Mouse (Mus musculus): Measurements from ENCODE around the gene Dgke. TPM values are rescaled to one million over a fixed set of nuclear protein-coding genes. Genes with fewer than 3 reads are reported as not detected.
A peak's percentile ranks its signal among the peaks of the same experiment; 100 is the strongest.

The Dgke gene
- polyA plus RNA-seq, 1 experiment from 2014 or later: 4.3 TPM

DNA sequence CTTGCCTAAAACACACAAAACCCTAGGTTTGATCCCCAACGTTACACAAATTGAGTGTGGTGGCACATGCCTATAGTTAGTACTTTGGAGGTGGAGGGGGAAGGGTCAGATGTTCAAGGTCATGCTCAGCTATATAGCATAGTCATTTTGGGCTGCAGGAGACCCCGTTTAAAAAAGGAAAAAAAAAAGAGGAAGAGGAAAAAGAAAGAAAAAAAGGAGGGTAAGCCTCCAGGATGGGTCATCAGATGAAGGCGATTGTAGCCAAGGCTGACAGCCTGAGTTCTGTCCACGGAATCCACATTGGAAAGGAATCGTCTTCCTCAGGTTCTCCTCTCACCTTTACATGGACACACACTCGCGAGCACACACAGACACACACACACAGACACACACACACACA, 72.2 kb downstream of the Dgke start:
- no peak for ATAC-seq (replicated peaks; ENCODE audit: low FRiP score, low TSS enrichment, low read depth)
- Histone ChIP-seq H3K9me3 (ENCODE audit: control insufficient read depth, low read length) (no peaks in the 10 kb centered on the region), H3K9ac (ENCODE audit: low read length) (no peak overlapping the region), H3K4me2 (ENCODE audit: low read length) (no peak overlapping the region), H3K4me1 (replicated peaks; ENCODE audit: control insufficient read depth, insufficient read depth, low read length) (no peaks in the 10 kb centered on the region), H3K4me3 (ENCODE audit: low read depth, low read length) (no peak overlapping the region), H3K27me3 (replicated peaks; ENCODE audit: control insufficient read depth, insufficient read depth, low read length) (no peaks in the 10 kb centered on the region), H3K27ac (ENCODE audit: low read depth) (no peak overlapping the region), H3K36me3 (ENCODE audit: control insufficient read depth, insufficient read depth, low read length) (peaks cover 9% of the 10 kb centered on the region)
- WGBS: 88% methylated on average over 7 of the region's 7 CpGs
- DNase-seq (ENCODE audit: low spot score): no peak

DNA sequence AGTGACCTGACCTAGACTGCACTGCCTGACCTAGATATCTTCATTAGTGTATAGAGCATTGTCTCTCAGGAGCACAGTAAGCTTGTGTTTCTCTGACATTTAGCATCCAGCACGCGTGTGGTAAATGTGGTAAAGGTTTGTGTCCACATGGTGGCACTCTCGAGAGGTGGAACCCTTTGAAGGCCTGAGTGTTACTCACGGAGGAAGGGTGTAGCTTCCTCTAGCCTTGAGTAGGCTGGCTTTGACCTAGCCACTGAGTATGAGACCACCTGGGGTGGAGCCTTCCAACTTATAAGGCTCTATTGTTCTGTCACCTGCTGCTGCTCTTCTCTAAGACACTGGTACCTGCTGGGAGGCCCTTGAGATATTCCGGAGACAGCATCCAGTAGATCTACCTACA, 73.0 kb downstream of the Dgke start:
- Histone ChIP-seq H3K4me3 (ENCODE audit: low read depth, low read length) (no peak overlapping the region), H3K4me2 (ENCODE audit: low read length) (no peak overlapping the region), H3K27ac (ENCODE audit: low read depth) (no peak overlapping the region), H3K9ac (ENCODE audit: low read length) (no peak overlapping the region), H3K4me1 (replicated peaks; ENCODE audit: control insufficient read depth, insufficient read depth, low read length) (no peaks in the 10 kb centered on the region), H3K9me3 (ENCODE audit: control insufficient read depth, low read length) (no peaks in the 10 kb centered on the region), H3K27me3 (replicated peaks; ENCODE audit: control insufficient read depth, insufficient read depth, low read length) (no peaks in the 10 kb centered on the region), H3K36me3 (ENCODE audit: control insufficient read depth, insufficient read depth, low read length) (peaks cover 9% of the 10 kb centered on the region)
- ATAC-seq (replicated peaks; ENCODE audit: low FRiP score, low TSS enrichment, low read depth): no peak
- DNase-seq (ENCODE audit: low spot score): peak; percentile 60
- WGBS: 22% methylated on average over 5 of the region's 5 CpGs

DNA sequence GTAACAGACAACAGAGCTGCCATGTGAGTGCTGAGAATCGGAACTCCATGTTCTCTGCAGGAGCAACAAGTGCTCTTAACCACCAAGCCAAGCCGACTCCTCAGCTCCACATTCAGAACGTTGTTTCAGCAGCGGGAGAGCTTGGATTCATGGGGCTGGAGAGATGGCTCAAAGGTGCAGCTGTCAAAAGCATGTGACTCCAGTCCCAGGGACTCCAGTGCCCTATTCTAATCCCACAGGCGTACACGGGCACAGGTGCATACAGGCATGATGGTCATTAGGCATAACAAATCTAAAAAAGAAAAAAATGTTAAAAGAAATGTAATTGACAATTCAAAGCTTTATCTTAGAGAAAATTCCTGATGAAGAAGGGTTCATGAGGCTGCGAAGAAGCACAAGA, 73.5 kb downstream of the Dgke start:
- no peak for ATAC-seq (replicated peaks; ENCODE audit: low FRiP score, low TSS enrichment, low read depth)

DNA sequence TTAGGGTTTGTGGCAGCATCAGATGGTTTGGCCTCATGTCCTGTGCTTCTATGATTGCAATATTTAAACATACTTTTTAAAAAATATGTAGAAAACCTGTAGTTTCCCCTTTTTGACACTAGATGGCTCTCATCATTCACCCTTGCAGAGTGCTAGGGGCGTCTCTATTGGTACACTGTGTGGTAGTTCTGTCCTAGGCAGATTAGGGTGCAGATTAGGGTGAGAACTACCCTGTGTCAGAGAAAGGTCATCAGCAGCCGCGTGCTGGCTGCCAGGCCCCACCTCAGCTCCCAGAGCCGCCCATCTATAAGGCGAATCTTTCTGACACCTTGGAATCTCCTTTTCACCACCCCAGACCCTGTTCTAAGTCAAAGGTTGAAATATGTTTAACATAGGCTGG, 77.1 kb downstream of the Dgke start:
- ATAC-seq (replicated peaks; ENCODE audit: low FRiP score, low TSS enrichment, low read depth) (no peak), DNase-seq (ENCODE audit: low spot score) (peak; percentile 62)
- no peaks in the 10 kb centered on the region for H3K9me3 ChIP-seq (ENCODE audit: control insufficient read depth, low read length)
- H3K27me3 ChIP-seq (replicated peaks; ENCODE audit: control insufficient read depth, insufficient read depth, low read length): no peaks in the 10 kb centered on the region
- no peak overlapping the region for H3K4me2 ChIP-seq (ENCODE audit: low read length)
- peaks cover 37% of the 10 kb centered on the region for H3K36me3 ChIP-seq (ENCODE audit: control insufficient read depth, insufficient read depth, low read length)
- H3K4me1 ChIP-seq (replicated peaks; ENCODE audit: control insufficient read depth, insufficient read depth, low read length): no peaks in the 10 kb centered on the region
- H3K27ac ChIP-seq (ENCODE audit: low read depth): no peak overlapping the region
- no peak overlapping the region for H3K4me3 ChIP-seq (ENCODE audit: low read depth, low read length)
- WGBS: 73% methylated on average over 5 of the region's 5 CpGs
- H3K9ac ChIP-seq (ENCODE audit: low read length): no peak overlapping the region

More for the DNA sequence above, 73.5 kb downstream of the Dgke start:
- no peaks in the 10 kb centered on the region for H3K9me3 ChIP-seq (ENCODE audit: control insufficient read depth, low read length)
- no peak overlapping the region for H3K9ac ChIP-seq (ENCODE audit: low read length)
- no peaks in the 10 kb centered on the region for H3K4me1 ChIP-seq (replicated peaks; ENCODE audit: control insufficient read depth, insufficient read depth, low read length)
- peaks cover 13% of the 10 kb centered on the region for H3K36me3 ChIP-seq (ENCODE audit: control insufficient read depth, insufficient read depth, low read length)
- H3K27ac ChIP-seq (ENCODE audit: low read depth): no peak overlapping the region
- DNase-seq (ENCODE audit: low spot score): no peak
- H3K4me3 ChIP-seq (ENCODE audit: low read depth, low read length): no peak overlapping the region
- WGBS: 56% methylated on average over 7 of the region's 7 CpGs
- no peaks in the 10 kb centered on the region for H3K27me3 ChIP-seq (replicated peaks; ENCODE audit: control insufficient read depth, insufficient read depth, low read length)
- H3K4me2 ChIP-seq (ENCODE audit: low read length): no peak overlapping the region

DNA sequence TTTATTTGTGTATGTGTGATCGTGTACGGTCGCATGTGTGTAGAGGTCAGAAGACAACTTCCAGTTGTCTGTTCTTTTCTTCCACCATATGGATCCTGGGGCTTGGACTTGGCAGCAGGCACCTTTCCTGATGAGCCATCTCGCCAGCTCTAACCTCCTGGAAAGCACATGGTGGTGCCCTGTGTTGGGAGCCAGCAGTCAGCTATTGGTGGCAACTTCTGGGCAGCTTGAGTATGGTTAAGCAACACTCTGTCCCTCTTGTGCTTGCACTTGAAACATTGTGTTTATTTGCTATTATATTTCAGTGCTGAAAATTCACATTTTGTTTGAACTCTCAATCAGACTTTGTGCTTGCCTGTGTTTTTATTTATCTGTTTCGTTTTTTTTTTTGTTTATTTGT, 77.7 kb downstream of the Dgke start:
- Histone ChIP-seq H3K4me2 (ENCODE audit: low read length) (no peak overlapping the region), H3K9me3 (ENCODE audit: control insufficient read depth, low read length) (no peaks in the 10 kb centered on the region), H3K9ac (ENCODE audit: low read length) (no peak overlapping the region), H3K27ac (ENCODE audit: low read depth) (no peak overlapping the region), H3K4me1 (replicated peaks; ENCODE audit: control insufficient read depth, insufficient read depth, low read length) (no peaks in the 10 kb centered on the region), H3K27me3 (replicated peaks; ENCODE audit: control insufficient read depth, insufficient read depth, low read length) (no peaks in the 10 kb centered on the region), H3K4me3 (ENCODE audit: low read depth, low read length) (no peak overlapping the region), H3K36me3 (ENCODE audit: control insufficient read depth, insufficient read depth, low read length) (peaks cover 41% of the 10 kb centered on the region)
- WGBS: 82% methylated on average over 5 of the region's 5 CpGs
- no peak for ATAC-seq (replicated peaks; ENCODE audit: low FRiP score, low TSS enrichment, low read depth)
- no peak for DNase-seq (ENCODE audit: low spot score)

GRCm38 (mm10) chr11:88986616-88987015, 80.0 kb downstream of the Dgke start:
- no peak overlapping the region for H3K4me2 ChIP-seq (ENCODE audit: low read length)
- peaks cover 58% of the 10 kb centered on the region for H3K36me3 ChIP-seq (ENCODE audit: control insufficient read depth, insufficient read depth, low read length)
- H3K4me3 ChIP-seq (ENCODE audit: low read depth, low read length): no peak overlapping the region
- no peaks in the 10 kb centered on the region for H3K9me3 ChIP-seq (ENCODE audit: control insufficient read depth, low read length)
- DNase-seq (ENCODE audit: low spot score): no peak
- no peak for ATAC-seq (replicated peaks; ENCODE audit: low FRiP score, low TSS enrichment, low read depth)
- no peaks in the 10 kb centered on the region for H3K4me1 ChIP-seq (replicated peaks; ENCODE audit: control insufficient read depth, insufficient read depth, low read length)
- H3K27ac ChIP-seq (ENCODE audit: low read depth): no peak overlapping the region
- no peak overlapping the region for H3K9ac ChIP-seq (ENCODE audit: low read length)
- no peaks in the 10 kb centered on the region for H3K27me3 ChIP-seq (replicated peaks; ENCODE audit: control insufficient read depth, insufficient read depth, low read length)
- WGBS: 83% methylated on average over 10 of the region's 10 CpGs

Other genes starting within 250 kb of the Dgke start
- gene Akap1, start 202.3 kb downstream of the Dgke start, polyA plus RNA-seq (2014; fragmentation: Nextera tagmentation; extraction: Ambion mirVana): 26.7 and 28.2 TPM in 2 replicates
- 94.7 and 97.4 TPM in 2 replicates for gene Scpep1, start 111.4 kb downstream of the Dgke start, polyA plus RNA-seq (2014; fragmentation: Nextera tagmentation; extraction: Ambion mirVana)
- gene Elobl, start 99.9 kb downstream of the Dgke start, polyA plus RNA-seq (2014; fragmentation: Nextera tagmentation; extraction: Ambion mirVana): not detected in 2 replicates
- gene Coil, start 96.6 kb downstream of the Dgke start, polyA plus RNA-seq (2014; fragmentation: Nextera tagmentation; extraction: Ambion mirVana): 10.4 and 11.0 TPM in 2 replicates
- gene Trim25, start 67.5 kb downstream of the Dgke start, polyA plus RNA-seq (2014; fragmentation: Nextera tagmentation; extraction: Ambion mirVana): 21.0 and 23.2 TPM in 2 replicates
- 0.59 and 1.1 TPM in 2 replicates for gene Gm525, start 7.0 kb upstream of the Dgke start, polyA plus RNA-seq (2014; fragmentation: Nextera tagmentation; extraction: Ambion mirVana)
- 3.6 and 4.1 TPM in 2 replicates for gene Nog, start 235.5 kb upstream of the Dgke start, polyA plus RNA-seq (2014; fragmentation: Nextera tagmentation; extraction: Ambion mirVana)

Data from intestine, embryonic 14.5 days (tissue).